Mouse (Mus musculus): ENCODE measurements around the gene Rbms3. TPM values are rescaled to one million over a fixed set of nuclear protein-coding genes. Genes with fewer than 3 reads are reported as not detected.

The Rbms3 gene
- polyA plus RNA-seq, 1 experiment from 2014 or later, result 38.4 TPM

DNA sequence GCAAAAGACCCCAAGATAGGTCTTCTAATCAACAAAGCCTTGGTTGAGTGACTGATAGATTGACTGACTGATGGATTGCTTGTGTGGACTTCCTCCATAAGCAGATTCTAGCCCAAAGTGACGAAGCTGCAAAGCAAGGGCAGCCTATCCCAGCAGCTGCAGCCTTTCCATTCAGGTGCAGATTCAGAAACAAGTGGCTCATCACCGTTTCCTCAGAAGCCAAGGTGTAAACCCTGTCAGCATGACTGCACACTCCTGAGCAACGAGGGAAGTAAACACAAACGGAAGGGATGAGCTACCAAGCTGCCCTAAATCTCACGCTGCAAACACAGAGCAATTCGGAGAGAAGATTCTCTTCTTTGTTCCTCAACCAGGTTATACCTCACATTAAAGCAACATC is 639.4 kb downstream of the Rbms3 start:
- ATAC-seq (ENCODE audit: low FRiP score) (no peak), DNase-seq (ENCODE audit: low spot score) (no peak)
- H3K9me3 ChIP-seq (ENCODE audit: control insufficient read depth, low read length), result no peaks in the 10 kb centered on the region
- no peaks in the 10 kb centered on the region for H3K4me1 ChIP-seq (replicated peaks; ENCODE audit: control insufficient read depth, insufficient read depth, low read length)
- H3K4me2 ChIP-seq (replicated peaks; ENCODE audit: low read depth, low read length), result no peak overlapping the region
- H3K27me3 ChIP-seq (ENCODE audit: control insufficient read depth, insufficient read depth, low read length), result no peaks in the 10 kb centered on the region
- 79% methylated on average over 6 of the region's 6 CpGs for WGBS
- H3K4me3 ChIP-seq (ENCODE audit: low read depth, low read length), result no peak overlapping the region
- no peaks in the 10 kb centered on the region for H3K36me3 ChIP-seq (ENCODE audit: control insufficient read depth, insufficient read depth, low read length)
- no peak overlapping the region for H3K9ac ChIP-seq (ENCODE audit: low read depth, low read length)
- no peak overlapping the region for H3K27ac ChIP-seq (ENCODE audit: low read depth, low read length)

DNA sequence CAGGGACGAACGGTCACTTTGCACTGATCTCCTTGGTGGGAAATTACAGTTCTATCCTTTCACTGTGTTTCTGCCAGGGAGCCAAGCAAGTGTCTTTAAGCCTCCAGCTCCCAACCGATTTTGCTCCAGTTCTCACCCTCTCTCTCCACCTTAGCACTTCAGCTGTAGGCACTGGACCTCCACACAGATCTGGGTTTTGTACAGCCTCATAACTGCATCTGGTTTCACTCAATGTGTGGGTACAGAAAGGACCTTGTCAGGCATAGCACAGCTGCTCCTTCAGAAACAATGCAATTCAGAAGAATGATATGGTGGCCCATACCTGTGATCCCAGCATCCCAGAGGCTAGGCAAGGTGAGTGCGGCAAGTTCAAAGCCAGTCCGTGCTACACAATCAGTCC is 648.9 kb downstream of the Rbms3 start:
- WGBS, result 86% methylated on average over 5 of the region's 5 CpGs
- ATAC-seq (ENCODE audit: low FRiP score) (no peak), DNase-seq (ENCODE audit: low spot score) (no peak)
- no peak overlapping the region for H3K27ac ChIP-seq (ENCODE audit: low read depth, low read length)
- H3K27me3 ChIP-seq (ENCODE audit: control insufficient read depth, insufficient read depth, low read length), result no peaks in the 10 kb centered on the region
- H3K9me3 ChIP-seq (ENCODE audit: control insufficient read depth, low read length), result no peaks in the 10 kb centered on the region
- no peak overlapping the region for H3K9ac ChIP-seq (ENCODE audit: low read depth, low read length)
- H3K4me2 ChIP-seq (replicated peaks; ENCODE audit: low read depth, low read length), result no peak overlapping the region
- no peaks in the 10 kb centered on the region for H3K36me3 ChIP-seq (ENCODE audit: control insufficient read depth, insufficient read depth, low read length)
- no peak overlapping the region for H3K4me3 ChIP-seq (ENCODE audit: low read depth, low read length)
- H3K4me1 ChIP-seq (replicated peaks; ENCODE audit: control insufficient read depth, insufficient read depth, low read length), result no peaks in the 10 kb centered on the region

DNA sequence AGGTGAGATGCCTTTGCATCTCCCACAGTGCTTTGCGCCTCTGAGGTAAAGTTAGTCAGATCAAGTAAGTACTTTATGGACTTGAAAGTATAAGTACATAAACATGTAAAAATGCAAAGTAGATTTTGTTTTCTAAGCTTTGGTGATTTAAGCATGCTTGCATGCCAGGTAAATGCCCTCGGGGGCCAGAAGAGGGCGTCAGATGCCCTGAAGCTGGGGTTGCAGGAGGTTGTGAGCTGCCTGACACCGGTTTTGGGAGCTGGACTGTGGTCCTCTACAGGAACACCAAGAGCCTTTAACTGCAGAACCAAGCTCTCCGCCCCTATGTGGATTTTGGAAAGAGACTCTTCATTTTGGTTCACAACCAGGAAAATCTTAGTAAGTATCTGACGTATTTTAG is 652.3 kb downstream of the Rbms3 start:
- ATAC-seq (ENCODE audit: low FRiP score) (no peak), DNase-seq (ENCODE audit: low spot score) (no peak)
- 89% methylated on average over 6 of the region's 6 CpGs for WGBS
- Histone ChIP-seq H3K9ac (ENCODE audit: low read depth, low read length) (no peak overlapping the region), H3K36me3 (ENCODE audit: control insufficient read depth, insufficient read depth, low read length) (no peaks in the 10 kb centered on the region), H3K27me3 (ENCODE audit: control insufficient read depth, insufficient read depth, low read length) (no peaks in the 10 kb centered on the region), H3K4me2 (replicated peaks; ENCODE audit: low read depth, low read length) (no peak overlapping the region), H3K9me3 (ENCODE audit: control insufficient read depth, low read length) (no peaks in the 10 kb centered on the region), H3K27ac (ENCODE audit: low read depth, low read length) (no peak overlapping the region), H3K4me3 (ENCODE audit: low read depth, low read length) (no peak overlapping the region), H3K4me1 (replicated peaks; ENCODE audit: control insufficient read depth, insufficient read depth, low read length) (no peaks in the 10 kb centered on the region)

DNA sequence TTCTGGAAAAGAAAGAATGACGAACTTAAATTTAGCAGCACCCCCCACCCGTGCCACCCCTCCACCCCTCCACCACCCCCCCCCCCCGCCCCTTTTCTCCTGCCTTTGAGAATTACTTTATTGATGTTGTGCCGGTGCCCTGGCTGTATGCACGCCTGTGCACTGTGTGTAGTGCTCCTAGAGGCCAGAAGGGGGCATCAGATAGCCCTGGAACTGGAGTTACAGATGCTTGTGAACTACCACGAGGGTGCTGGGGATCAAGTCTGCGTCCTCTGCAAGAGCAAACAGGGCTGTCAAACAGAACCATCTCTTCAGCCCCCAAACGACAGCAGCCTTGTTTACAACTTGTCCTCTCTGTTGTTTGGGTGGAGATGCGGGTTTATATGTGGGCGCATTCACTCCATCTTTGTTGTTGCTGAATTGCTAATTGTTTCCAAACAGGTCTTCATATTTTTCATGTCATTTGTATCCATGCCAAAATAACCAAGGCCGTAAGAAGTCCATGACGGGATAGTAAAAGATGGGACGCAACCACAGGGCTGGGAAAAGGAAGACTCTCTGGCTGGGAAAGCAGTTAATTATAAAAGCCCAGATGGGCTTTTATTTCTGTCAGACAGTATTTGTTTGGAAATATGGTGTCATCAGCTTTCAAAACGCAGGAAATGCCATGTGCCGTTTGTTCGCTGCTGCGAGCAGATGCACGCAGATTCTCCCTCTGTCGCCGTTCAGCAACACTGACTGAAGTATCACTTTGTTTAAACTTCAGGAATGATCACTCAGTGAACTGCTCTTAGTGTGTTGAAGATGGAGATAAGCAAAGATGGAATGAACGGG is 652.9 kb downstream of the Rbms3 start:
- Histone ChIP-seq H3K9ac (ENCODE audit: low read depth, low read length) (no peak overlapping the region), H3K4me1 (replicated peaks; ENCODE audit: control insufficient read depth, insufficient read depth, low read length) (no peaks in the 10 kb centered on the region), H3K36me3 (ENCODE audit: control insufficient read depth, insufficient read depth, low read length) (no peaks in the 10 kb centered on the region), H3K4me3 (ENCODE audit: low read depth, low read length) (no peak overlapping the region), H3K27ac (ENCODE audit: low read depth, low read length) (no peak overlapping the region), H3K4me2 (replicated peaks; ENCODE audit: low read depth, low read length) (no peak overlapping the region), H3K9me3 (ENCODE audit: control insufficient read depth, low read length) (no peaks in the 10 kb centered on the region), H3K27me3 (ENCODE audit: control insufficient read depth, insufficient read depth, low read length) (no peaks in the 10 kb centered on the region)
- ATAC-seq (ENCODE audit: low FRiP score) (no peak), DNase-seq (ENCODE audit: low spot score) (no peak)
- WGBS, result 93% methylated on average over 21 of the region's 21 CpGs

DNA sequence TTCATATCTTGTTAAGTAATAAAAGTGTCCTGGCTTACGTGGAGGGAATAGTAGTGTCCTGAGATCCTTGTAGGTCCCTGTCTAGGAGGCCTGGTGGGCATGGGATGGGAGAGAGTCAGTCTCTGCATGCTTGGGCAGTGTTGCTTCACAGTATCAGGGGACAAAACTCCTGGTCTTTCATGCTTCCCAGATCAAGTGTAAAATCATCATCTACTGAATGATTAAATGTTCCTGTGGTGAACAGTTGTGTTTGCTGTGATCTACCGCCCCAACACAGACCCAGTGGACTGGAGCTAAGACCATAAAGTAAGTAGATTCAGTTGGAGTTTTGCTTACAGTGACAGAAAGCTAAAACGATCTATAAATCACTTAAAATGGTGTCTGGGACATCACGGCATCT is 654.4 kb downstream of the Rbms3 start:
- H3K9me3 ChIP-seq (ENCODE audit: control insufficient read depth, low read length), result no peaks in the 10 kb centered on the region
- no peaks in the 10 kb centered on the region for H3K4me1 ChIP-seq (replicated peaks; ENCODE audit: control insufficient read depth, insufficient read depth, low read length)
- no peaks in the 10 kb centered on the region for H3K27me3 ChIP-seq (ENCODE audit: control insufficient read depth, insufficient read depth, low read length)
- 89% methylated on average over 4 of the region's 4 CpGs for WGBS
- no peaks in the 10 kb centered on the region for H3K36me3 ChIP-seq (ENCODE audit: control insufficient read depth, insufficient read depth, low read length)
- no peak overlapping the region for H3K4me2 ChIP-seq (replicated peaks; ENCODE audit: low read depth, low read length)
- no peak overlapping the region for H3K9ac ChIP-seq (ENCODE audit: low read depth, low read length)
- ATAC-seq (ENCODE audit: low FRiP score) (no peak), DNase-seq (ENCODE audit: low spot score) (no peak)
- no peak overlapping the region for H3K4me3 ChIP-seq (ENCODE audit: low read depth, low read length)
- no peak overlapping the region for H3K27ac ChIP-seq (ENCODE audit: low read depth, low read length)

DNA sequence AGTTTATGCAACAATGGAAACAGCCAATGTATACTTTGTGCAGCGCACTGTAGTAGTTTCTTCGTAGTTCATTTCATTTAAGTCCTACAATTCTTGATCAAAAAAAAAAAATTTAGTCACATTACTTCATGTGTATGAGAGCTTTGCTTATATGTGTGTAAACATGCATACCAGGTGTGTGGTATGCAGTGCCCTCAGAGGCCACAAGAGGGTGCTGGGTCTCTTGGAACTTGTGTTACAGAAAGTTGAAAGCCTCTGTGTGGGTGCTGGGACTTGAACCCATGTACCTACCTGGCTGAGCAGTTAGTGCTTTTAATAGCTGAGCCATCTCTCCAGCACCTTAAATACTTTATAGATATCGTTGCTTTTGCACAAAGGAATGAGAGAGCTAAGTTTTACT is 655.6 kb downstream of the Rbms3 start:
- H3K4me1 ChIP-seq (replicated peaks; ENCODE audit: control insufficient read depth, insufficient read depth, low read length), result no peaks in the 10 kb centered on the region
- no peaks in the 10 kb centered on the region for H3K9me3 ChIP-seq (ENCODE audit: control insufficient read depth, low read length)
- DNase-seq (ENCODE audit: low spot score) (no peak), ATAC-seq (ENCODE audit: low FRiP score) (no peak)
- H3K27ac ChIP-seq (ENCODE audit: low read depth, low read length), result no peak overlapping the region
- H3K9ac ChIP-seq (ENCODE audit: low read depth, low read length), result no peak overlapping the region
- H3K27me3 ChIP-seq (ENCODE audit: control insufficient read depth, insufficient read depth, low read length), result no peaks in the 10 kb centered on the region
- 95% methylated on average over 3 of the region's 3 CpGs for WGBS
- no peak overlapping the region for H3K4me3 ChIP-seq (ENCODE audit: low read depth, low read length)
- H3K36me3 ChIP-seq (ENCODE audit: control insufficient read depth, insufficient read depth, low read length), result no peaks in the 10 kb centered on the region
- no peak overlapping the region for H3K4me2 ChIP-seq (replicated peaks; ENCODE audit: low read depth, low read length)

DNA sequence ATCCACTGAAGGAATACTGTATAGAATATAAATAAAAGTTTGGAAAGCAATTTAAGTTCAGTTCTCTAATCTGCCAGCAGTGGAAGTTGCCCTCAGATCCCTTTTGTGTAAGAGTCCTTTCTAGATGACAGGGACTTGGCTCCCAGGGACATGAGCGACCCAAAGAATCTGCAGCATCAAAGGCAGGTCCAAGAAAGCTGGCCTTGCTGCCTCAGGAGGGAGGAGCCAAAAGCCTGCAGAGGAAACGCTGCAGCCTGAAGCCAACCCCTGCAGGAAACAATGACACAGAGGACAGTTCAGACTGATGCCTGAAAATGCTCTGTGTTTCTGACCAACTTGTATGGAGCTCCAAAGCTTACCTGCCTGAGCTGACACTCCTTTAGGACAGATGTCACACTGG is 656.1 kb downstream of the Rbms3 start:
- Histone ChIP-seq H3K27me3 (ENCODE audit: control insufficient read depth, insufficient read depth, low read length) (no peaks in the 10 kb centered on the region), H3K4me2 (replicated peaks; ENCODE audit: low read depth, low read length) (no peak overlapping the region), H3K36me3 (ENCODE audit: control insufficient read depth, insufficient read depth, low read length) (no peaks in the 10 kb centered on the region), H3K9me3 (ENCODE audit: control insufficient read depth, low read length) (no peaks in the 10 kb centered on the region), H3K4me1 (replicated peaks; ENCODE audit: control insufficient read depth, insufficient read depth, low read length) (no peaks in the 10 kb centered on the region), H3K9ac (ENCODE audit: low read depth, low read length) (no peak overlapping the region), H3K4me3 (ENCODE audit: low read depth, low read length) (no peak overlapping the region), H3K27ac (ENCODE audit: low read depth, low read length) (no peak overlapping the region)
- ATAC-seq (ENCODE audit: low FRiP score), result no peak
- no peak for DNase-seq (ENCODE audit: low spot score)
- 30% methylated on average over 2 of the region's 2 CpGs for WGBS

DNA sequence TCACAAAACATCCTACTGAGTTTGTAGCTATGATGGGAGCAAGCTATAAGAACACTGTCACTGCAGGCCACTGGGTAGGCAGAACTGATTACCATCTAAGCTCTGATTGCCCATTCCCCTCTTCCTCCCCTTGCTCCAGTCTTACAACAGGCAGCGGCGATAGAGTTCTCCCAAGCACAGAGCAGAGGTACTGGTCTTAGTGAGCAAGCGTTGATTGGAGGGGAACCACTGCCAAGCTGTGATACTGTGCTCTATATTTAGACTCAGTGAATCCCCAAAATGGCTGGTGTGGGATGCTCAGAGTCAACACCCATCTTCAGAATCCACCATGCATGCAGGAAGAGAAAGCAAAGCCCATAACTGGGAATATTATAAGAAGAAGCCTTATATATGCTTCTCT is 662.4 kb downstream of the Rbms3 start:
- H3K4me3 ChIP-seq (ENCODE audit: low read depth, low read length), result no peak overlapping the region
- H3K9me3 ChIP-seq (ENCODE audit: control insufficient read depth, low read length), result no peaks in the 10 kb centered on the region
- no peak overlapping the region for H3K4me2 ChIP-seq (replicated peaks; ENCODE audit: low read depth, low read length)
- DNase-seq (ENCODE audit: low spot score) (no peak), ATAC-seq (ENCODE audit: low FRiP score) (no peak)
- WGBS, result 95% methylated on average over 3 of the region's 3 CpGs
- no peak overlapping the region for H3K27ac ChIP-seq (ENCODE audit: low read depth, low read length)
- H3K27me3 ChIP-seq (ENCODE audit: control insufficient read depth, insufficient read depth, low read length), result no peaks in the 10 kb centered on the region
- H3K36me3 ChIP-seq (ENCODE audit: control insufficient read depth, insufficient read depth, low read length), result no peaks in the 10 kb centered on the region
- no peak overlapping the region for H3K9ac ChIP-seq (ENCODE audit: low read depth, low read length)
- no peaks in the 10 kb centered on the region for H3K4me1 ChIP-seq (replicated peaks; ENCODE audit: control insufficient read depth, insufficient read depth, low read length)

DNA sequence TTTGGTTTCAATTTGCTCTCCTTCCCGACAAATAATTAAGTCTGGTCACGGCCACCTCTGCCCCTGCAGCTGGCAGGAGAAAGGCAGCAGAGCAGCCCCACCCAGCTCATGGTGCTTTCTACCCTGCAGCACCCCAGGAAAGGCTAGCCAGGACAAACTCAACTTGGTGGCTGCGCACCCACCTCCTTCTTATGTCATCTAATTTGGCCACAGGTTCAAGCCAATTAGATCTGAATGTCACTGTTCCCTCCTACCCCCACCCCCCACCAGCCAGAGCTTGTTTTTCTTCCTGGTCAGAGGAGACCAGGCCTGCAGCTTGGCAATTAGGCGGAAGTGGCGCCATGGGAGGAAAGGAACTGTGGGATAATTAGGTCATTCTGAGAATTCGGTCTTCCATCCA is 664.0 kb downstream of the Rbms3 start:
- Histone ChIP-seq H3K9ac (ENCODE audit: low read depth, low read length) (no peak overlapping the region), H3K4me1 (replicated peaks; ENCODE audit: control insufficient read depth, insufficient read depth, low read length) (no peaks in the 10 kb centered on the region), H3K27me3 (ENCODE audit: control insufficient read depth, insufficient read depth, low read length) (no peaks in the 10 kb centered on the region), H3K27ac (ENCODE audit: low read depth, low read length) (no peak overlapping the region), H3K9me3 (ENCODE audit: control insufficient read depth, low read length) (no peaks in the 10 kb centered on the region), H3K36me3 (ENCODE audit: control insufficient read depth, insufficient read depth, low read length) (no peaks in the 10 kb centered on the region), H3K4me2 (replicated peaks; ENCODE audit: low read depth, low read length) (no peak overlapping the region), H3K4me3 (ENCODE audit: low read depth, low read length) (no peak overlapping the region)
- ATAC-seq (ENCODE audit: low FRiP score) (no peak), DNase-seq (ENCODE audit: low spot score) (no peak)
- 66% methylated on average over 6 of the region's 6 CpGs for WGBS
